Mouse (Mus musculus): ENCODE measurements around the gene Dnmt1. TPM values are rescaled to one million over a fixed set of nuclear protein-coding genes. Genes with fewer than 3 reads are reported as not detected.

The Dnmt1 gene
- total and polyA plus RNA-seq, 3 experiments: 412 to 1,953 (median 681) TPM

GRCm38 (mm10) chr9:20944697-20945370 is 14.9 kb downstream of the Dnmt1 start:
- no peak for DNase-seq (ENCODE audit: low read depth, low spot score)
- Histone ChIP-seq H3K27me3 (ENCODE audit: control insufficient read depth in 1 of 2, insufficient read depth in 2 of 2, low read length in 2 of 2) (no peaks in the 10 kb centered on the region), H3K27ac (ENCODE audit: control insufficient read depth, low read depth, low read length) (no peak overlapping the region), H3K4me3 (ENCODE audit: control insufficient read depth in 1 of 2, insufficient read depth in 1 of 2, low read depth in 2 of 2, low read length in 2 of 2) (no peak overlapping the region), H3K4me1 (ENCODE audit: control insufficient read depth in 1 of 2, insufficient read depth in 2 of 2, low read length in 2 of 2) (peaks cover 0 to 5% of the 10 kb centered on the region in 2 experiments; a peak in 1 of 4 replicates), H3K79me2 (ENCODE audit: control insufficient read depth, insufficient read depth, low read length, poor library complexity) (peaks cover 79% of the 10 kb centered on the region), H3K36me3 (ENCODE audit: control insufficient read depth in 1 of 2, insufficient read depth in 2 of 2, low read length in 2 of 2) (peaks cover 4 to 63% of the 10 kb centered on the region in 2 experiments), H3K9me3 (replicated peaks; ENCODE audit: insufficient read depth, low read length) (no peaks in the 10 kb centered on the region), H3K9ac (ENCODE audit: control insufficient read depth, low read depth, low read length, poor library complexity, severe bottlenecking) (no peak overlapping the region)
- TF ChIP-seq NRF1 (IDR thresholded peaks at IDR 0.05; ENCODE audit: insufficient read depth, low read depth, low read length, poor library complexity, severe bottlenecking) (no peak), UBTF (IDR thresholded peaks at IDR 0.05; ENCODE audit: borderline replicate concordance, insufficient read depth, low read depth, low read length) (no peak), HCFC1 (IDR thresholded peaks at IDR 0.05; ENCODE audit: low read depth, low read length) (no peak), POLR2A (IDR thresholded peaks at IDR 0.05; ENCODE audit: control insufficient read depth in 1 of 2, insufficient read depth in 1 of 2, low read depth in 1 of 2, low read length in 2 of 2, poor library complexity in 1 of 2) (peak in 1 of 2 experiments; percentile 27; a peak in 1 of 4 replicates), NELFE (IDR thresholded peaks at IDR 0.05; ENCODE audit: low read depth, low read length) (no peak), ZC3H11A (IDR thresholded peaks at IDR 0.05; ENCODE audit: low read depth, low read length) (no peak), RCOR1 (IDR thresholded peaks at IDR 0.05; ENCODE audit: low read depth, low read length) (no peak), CHD2 (IDR thresholded peaks at IDR 0.05; ENCODE audit: low read length) (no peak)

- H3K9me3 ChIP-seq (replicated peaks; ENCODE audit: insufficient read depth, low read length): no peaks in the 10 kb centered on the region
- no peaks in the 10 kb centered on the region for H3K27me3 ChIP-seq (ENCODE audit: control insufficient read depth in 1 of 2, insufficient read depth in 2 of 2, low read length in 2 of 2)
- H3K4me3 ChIP-seq (ENCODE audit: control insufficient read depth in 1 of 2, insufficient read depth in 1 of 2, low read depth in 2 of 2, low read length in 2 of 2): no peak overlapping the region
- TF ChIP-seq ETS1 (IDR thresholded peaks at IDR 0.05; ENCODE audit: low read depth, low read length) (no peak), POLR2A (IDR thresholded peaks at IDR 0.05; ENCODE audit: control insufficient read depth in 1 of 2, insufficient read depth in 1 of 2, low read depth in 1 of 2, low read length in 2 of 2, poor library complexity in 1 of 2) (no peak), USF1 (IDR thresholded peaks at IDR 0.05; ENCODE audit: low read depth, low read length) (no peak), POLR2AphosphoS5 (IDR thresholded peaks at IDR 0.05; ENCODE audit: borderline replicate concordance, low read depth, low read length) (no peak), UBTF (IDR thresholded peaks at IDR 0.05; ENCODE audit: borderline replicate concordance, insufficient read depth, low read depth, low read length) (no peak), MXI1 (IDR thresholded peaks at IDR 0.05; ENCODE audit: low read depth, low read length) (no peak), ZMIZ1 (IDR thresholded peaks at IDR 0.05; ENCODE audit: low read depth, low read length) (no peak), KAT2A (conservative IDR thresholded peaks at IDR 0.05; ENCODE audit: low read depth, low read length) (no peak), ZC3H11A (IDR thresholded peaks at IDR 0.05; ENCODE audit: low read depth, low read length) (no peak), HCFC1 (IDR thresholded peaks at IDR 0.05; ENCODE audit: low read depth, low read length) (no peak), BHLHE40 (IDR thresholded peaks at IDR 0.05; ENCODE audit: borderline replicate concordance, low read depth, low read length) (no peak), GABPA (IDR thresholded peaks at IDR 0.05; ENCODE audit: low read depth, low read length) (no peak)
- H3K4me1 ChIP-seq (ENCODE audit: control insufficient read depth in 1 of 2, insufficient read depth in 2 of 2, low read length in 2 of 2): no peaks in the 10 kb centered on the region
- H3K27ac ChIP-seq (ENCODE audit: control insufficient read depth, low read depth, low read length): no peak overlapping the region
- peaks cover 0 to 65% of the 10 kb centered on the region in 2 experiments; a peak in 2 of 4 replicates for H3K36me3 ChIP-seq (ENCODE audit: control insufficient read depth in 1 of 2, insufficient read depth in 2 of 2, low read length in 2 of 2)
- no peak overlapping the region for H3K9ac ChIP-seq (ENCODE audit: control insufficient read depth, low read depth, low read length, poor library complexity, severe bottlenecking)
- H3K79me2 ChIP-seq (ENCODE audit: control insufficient read depth, insufficient read depth, low read length, poor library complexity): peaks cover 69% of the 10 kb centered on the region
- DNase-seq (ENCODE audit: low read depth, low spot score): no peak
These were observed 15.8 kb downstream of the Dnmt1 start for GRCm38 (mm10) chr9:20943911-20944310.
